Mouse (Mus musculus) limb, embryonic 11.5 days (tissue): Measurements from ENCODE around the gene Socs7. TPM values are rescaled to one million over a fixed set of nuclear protein-coding genes. Genes with fewer than 3 reads are reported as not detected.
A peak's percentile ranks its signal among the peaks of the same experiment; 100 is the strongest.

Source experiments
- ATAC-seq: fragments of 200-750 bp; cut with Nextera tagmentation; 2 replicates; pipeline ENCODE4 v1.8.0; 2017; ENCODE audit warnings: low read depth; ENCODE audit not compliant: insufficient number of reproducible peaks, low FRiP score, low TSS enrichment
- DNase-seq: peaks from one replicate; pipeline ENCODE4 v3.0.0-alpha.2; 2015; ENCODE audit warnings: low spot score
- H3K27ac ChIP-seq: fragments of 300-500 bp; sonication (generic); replicated peaks from 2 replicates; pipeline ENCODE4 v1.5.1; 2014; ENCODE audit warnings: low read depth, mild to moderate bottlenecking, low read length
- H3K27me3 ChIP-seq: fragments of 300-500 bp; sonication (generic); 2 replicates; pipeline ENCODE4 v1.6.1; 2014; ENCODE audit warnings: mild to moderate bottlenecking, low read length, mixed read lengths; ENCODE audit not compliant: control insufficient read depth, insufficient read depth
- H3K36me3 ChIP-seq: fragments of 300-500 bp; sonication (generic); 2 replicates; pipeline ENCODE4 v1.6.1; 2014; ENCODE audit warnings: mild to moderate bottlenecking, low read length, moderate library complexity, mixed read lengths; ENCODE audit not compliant: control insufficient read depth, insufficient read depth
- H3K4me1 ChIP-seq: fragments of 300-500 bp; sonication (generic); 2 replicates; pipeline ENCODE4 v1.6.1; 2014; ENCODE audit warnings: low read length, mixed read lengths; ENCODE audit not compliant: control insufficient read depth, insufficient read depth
- H3K4me2 ChIP-seq: fragments of 300-500 bp; sonication (generic); 2 replicates; pipeline ENCODE4 v1.6.1; 2014; ENCODE audit warnings: low read depth, mild to moderate bottlenecking, moderate library complexity; ENCODE audit not compliant: severe bottlenecking
- H3K4me3 ChIP-seq: fragments of 300-500 bp; sonication (generic); 2 replicates; pipeline ENCODE4 v1.5.1; 2014; ENCODE audit warnings: low read depth, low read length
- H3K9ac ChIP-seq: fragments of 300-500 bp; sonication (generic); 2 replicates; pipeline ENCODE4 v1.6.1; 2014; ENCODE audit warnings: mild to moderate bottlenecking, low read length
- H3K9me3 ChIP-seq: fragments of 300-500 bp; sonication (generic); 2 replicates; pipeline ENCODE4 v1.6.1; 2016; ENCODE audit warnings: low read length; ENCODE audit not compliant: control insufficient read depth
- WGBS: fragments of 180-500 bp; shearing (Covaris S2); extraction: QIAGEN DNeasy Blood & Tissue Kit; methylation state at CpG from one replicate; pipeline ENCODE4 v1.1.7; 2014; 5-methylcytosine and 5-hydroxymethylcytosine counted together
- polyA plus RNA-seq: library from polyadenylated mRNA; unstranded; fragments of >200 nt; fragmentation: Nextera tagmentation; extraction: Ambion mirVana; gene quantifications from 2 replicates; pipeline ENCODE4 v1.2.1, GENCODE M21; 2014

The Socs7 gene
- polyA plus RNA-seq, 1 experiment from 2014 or later, result 2.1 TPM

DNA sequence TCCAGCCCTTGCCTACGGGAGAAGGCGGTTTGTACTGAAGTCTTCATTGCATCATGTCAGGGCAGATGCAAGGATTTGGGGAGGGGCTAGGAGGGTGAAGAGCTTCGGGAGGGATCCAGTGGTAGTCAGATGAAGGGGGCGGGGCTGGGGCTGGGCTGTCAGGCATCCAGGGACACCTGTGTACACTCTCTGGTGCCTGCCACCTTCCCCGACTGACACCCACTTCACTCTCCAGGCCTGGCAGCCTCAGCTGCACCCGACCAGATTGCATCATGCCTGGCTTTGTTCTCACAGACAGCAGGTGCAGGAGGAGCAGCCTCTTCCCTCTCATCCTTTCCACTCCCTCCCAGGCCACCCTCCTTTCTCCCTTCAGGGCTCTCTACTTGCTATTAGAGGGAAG lies 38.7 kb downstream of the Socs7 start:
- ATAC-seq, result no peak
- Histone ChIP-seq H3K4me3 (no peak overlapping the region), H3K9me3 (no peaks in the 10 kb centered on the region), H3K36me3 (no peaks in the 10 kb centered on the region; the same call in 1 of the 2 replicates), H3K27me3 (peaks cover 12% of the 10 kb centered on the region; the same call in 1 of the 2 replicates), H3K4me2 (no peak overlapping the region), H3K4me1 (peaks cover 15% of the 10 kb centered on the region), H3K27ac (no peak overlapping the region), H3K9ac (no peak overlapping the region)
- WGBS, result 16% methylated on average over 6 of the region's 6 CpGs
- DNase-seq, result no peak

DNA sequence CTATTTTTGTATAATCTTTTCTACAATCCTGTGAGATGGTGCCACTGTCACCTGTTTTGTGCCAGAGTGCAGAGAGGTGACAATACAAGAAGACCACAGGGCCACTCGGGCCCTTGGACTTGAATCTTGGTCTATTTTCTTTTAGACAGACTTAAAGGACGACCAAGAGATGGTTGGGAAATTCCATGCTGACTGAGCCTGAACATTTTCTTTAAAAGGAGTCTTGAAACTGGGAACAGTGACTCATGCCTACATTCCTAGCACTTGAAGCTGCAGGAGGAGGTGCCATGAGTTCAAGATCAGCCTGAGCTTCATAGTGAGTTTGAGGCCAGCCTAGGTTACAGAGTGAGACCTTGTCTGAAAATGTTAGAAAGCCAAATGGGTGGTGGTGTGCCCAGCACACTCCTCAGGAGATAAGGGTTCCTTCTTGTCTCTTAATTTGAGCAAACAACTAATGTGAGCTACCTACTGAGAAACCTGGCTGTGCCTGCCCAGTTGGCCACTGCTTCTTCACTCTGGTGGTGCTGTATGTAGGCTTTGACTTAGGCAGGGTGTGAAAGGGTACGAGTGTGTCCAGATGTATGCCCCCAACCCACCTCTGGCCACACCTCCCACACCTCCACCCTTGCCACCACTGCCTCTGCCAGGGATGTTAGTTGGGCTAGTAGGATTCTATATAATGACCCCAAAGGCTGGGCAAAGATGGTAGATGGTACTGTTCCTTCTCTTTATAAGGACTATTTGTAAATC lies 39.5 kb downstream of the Socs7 start:
- DNase-seq (no peak), ATAC-seq (no peak)
- Histone ChIP-seq H3K4me3 (no peak overlapping the region), H3K9ac (no peak overlapping the region), H3K36me3 (no peaks in the 10 kb centered on the region), H3K9me3 (no peaks in the 10 kb centered on the region), H3K27me3 (peaks cover 12% of the 10 kb centered on the region; the same call in 1 of the 2 replicates), H3K4me1 (peaks cover 22% of the 10 kb centered on the region), H3K4me2 (no peak overlapping the region), H3K27ac (no peak overlapping the region)
- WGBS, result 72% methylated on average over 3 of the region's 3 CpGs

DNA sequence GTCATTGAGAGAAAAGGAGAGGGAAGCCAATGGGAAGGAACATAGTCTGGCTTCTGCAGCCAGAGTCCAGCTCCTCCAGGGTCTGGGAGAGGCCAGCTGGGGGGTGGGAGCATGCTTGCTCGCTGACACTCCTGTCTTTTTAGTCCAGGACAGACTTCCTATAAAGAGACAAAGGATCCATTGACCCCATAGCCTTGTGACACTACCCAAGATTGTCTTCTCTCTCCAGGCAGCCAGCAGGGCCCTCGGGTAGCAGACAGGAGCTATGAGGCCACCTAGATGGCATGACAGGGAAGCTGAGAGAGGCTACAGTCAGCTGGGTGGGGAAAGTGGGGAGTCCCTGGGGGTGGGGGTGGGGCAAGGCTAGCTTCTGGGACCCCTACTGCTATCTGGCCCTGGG lies 40.4 kb downstream of the Socs7 start:
- Histone ChIP-seq H3K27me3 (peaks cover 14% of the 10 kb centered on the region; the same call in 1 of the 2 replicates), H3K36me3 (no peaks in the 10 kb centered on the region), H3K9ac (no peak overlapping the region), H3K4me2 (0 out of 2 replicates have a peak overlapping the region, but pooled peaks have one; percentile 15), H3K9me3 (no peaks in the 10 kb centered on the region), H3K27ac (no peak overlapping the region), H3K4me3 (no peak overlapping the region), H3K4me1 (peaks cover 23% of the 10 kb centered on the region)
- DNase-seq (no peak), ATAC-seq (no peak)
- WGBS, result 44% methylated on average over 2 of the region's 2 CpGs

DNA sequence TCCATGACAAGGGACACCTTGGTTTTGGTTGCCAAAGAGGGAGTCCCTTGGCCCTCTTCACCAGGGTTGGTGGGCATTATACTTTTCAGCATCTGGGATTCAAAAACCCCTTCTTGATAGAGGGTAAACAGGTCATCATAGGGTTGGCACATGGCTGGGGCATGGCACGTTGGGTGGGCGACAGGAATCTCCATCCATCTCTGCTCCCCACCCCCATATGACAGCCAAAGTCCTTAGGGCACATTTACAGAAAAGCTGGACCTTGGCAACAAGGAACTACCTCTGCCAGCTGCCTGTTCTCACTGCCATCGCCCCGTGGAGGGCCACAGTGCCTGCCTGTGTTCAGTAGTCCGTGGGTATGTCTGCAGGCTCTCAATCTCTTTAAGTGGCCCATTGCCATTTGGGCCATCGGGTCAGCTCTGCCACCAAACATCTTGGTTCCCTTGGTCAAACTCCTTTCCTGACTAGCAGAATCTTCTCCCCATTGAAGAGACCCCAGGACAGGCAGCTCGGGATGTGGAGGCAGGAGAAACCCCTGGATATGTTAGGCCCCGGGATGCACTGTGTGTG lies 41.3 kb downstream of the Socs7 start:
- Histone ChIP-seq H3K9ac (peak overlapping the region; percentile 58; the same call in 1 of the 2 replicates), H3K9me3 (no peaks in the 10 kb centered on the region), H3K4me2 (peak overlapping the region; percentile 99), H3K27me3 (peaks cover 14% of the 10 kb centered on the region; the same call in 1 of the 2 replicates), H3K4me1 (peaks cover 23% of the 10 kb centered on the region), H3K27ac (no peak overlapping the region), H3K36me3 (no peaks in the 10 kb centered on the region), H3K4me3 (peak overlapping the region; percentile 58)
- ATAC-seq (no peak), DNase-seq (no peak)
- 45% methylated on average over 8 of the region's 8 CpGs for WGBS

DNA sequence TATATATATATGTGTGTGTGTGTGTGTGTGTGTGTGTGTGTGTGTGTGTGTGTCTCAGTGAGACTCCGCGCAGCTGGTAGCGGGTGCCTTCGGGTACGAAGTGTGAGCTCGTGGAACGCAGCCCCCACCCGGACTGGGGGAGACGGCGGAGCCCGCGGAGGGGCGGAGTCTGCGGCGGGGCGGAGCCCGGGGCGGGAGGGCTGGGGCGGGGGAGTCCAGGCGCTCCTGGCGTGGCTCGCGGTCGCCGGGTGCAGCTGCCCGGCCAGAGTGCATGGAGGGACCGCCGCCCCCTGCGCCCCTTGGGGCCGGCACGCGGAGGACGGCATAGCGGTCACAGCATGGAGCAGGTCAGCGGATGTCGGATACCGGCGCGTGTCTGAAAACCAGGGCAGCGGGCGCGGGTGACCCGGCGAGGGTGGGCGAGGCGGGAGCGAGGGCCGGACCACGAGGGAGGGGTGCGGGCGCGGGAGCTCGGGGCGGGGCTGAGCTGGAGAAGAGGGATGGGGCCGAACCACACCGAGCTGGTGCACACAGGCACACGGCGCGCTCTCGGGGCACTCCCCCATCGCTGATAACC lies 41.9 kb downstream of the Socs7 start:
- Histone ChIP-seq H3K9me3 (no peaks in the 10 kb centered on the region), H3K4me1 (peaks cover 23% of the 10 kb centered on the region), H3K27me3 (peaks cover 14% of the 10 kb centered on the region; the same call in 1 of the 2 replicates), H3K4me3 (peak overlapping the region; percentile 58), H3K27ac (no peak overlapping the region), H3K36me3 (no peaks in the 10 kb centered on the region), H3K4me2 (peak overlapping the region; percentile 99), H3K9ac (peak overlapping the region; percentile 58)
- ATAC-seq, result peak; percentile 16; the same call in 1 of the 2 replicates
- DNase-seq, result peak; percentile 71
- WGBS, result under 1% methylated on average over 46 of the region's 61 CpGs

DNA sequence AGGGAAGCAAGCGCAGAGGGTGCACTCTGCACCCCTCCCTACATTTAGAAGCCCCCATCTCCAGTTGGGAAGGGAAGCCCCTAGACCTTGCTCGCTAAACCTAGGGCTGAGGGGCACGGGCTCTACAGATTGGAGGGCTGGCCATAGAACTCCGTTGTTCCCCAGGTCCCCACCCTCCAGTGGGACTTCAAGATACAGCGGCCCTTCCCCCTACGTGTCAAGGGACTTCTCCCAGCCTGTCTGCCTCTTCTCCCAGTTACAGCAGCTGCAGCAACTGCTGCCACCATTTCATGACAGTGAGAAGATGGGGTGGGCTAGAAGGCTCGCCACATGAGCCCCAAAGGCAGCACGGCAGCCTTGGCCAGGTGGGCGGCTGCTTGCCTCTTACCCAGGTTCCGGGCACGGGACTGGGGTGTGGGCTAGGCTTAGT lies 42.4 kb downstream of the Socs7 start:
- H3K4me1 ChIP-seq, result peaks cover 23% of the 10 kb centered on the region
- peaks cover 14% of the 10 kb centered on the region; the same call in 1 of the 2 replicates for H3K27me3 ChIP-seq
- no peak overlapping the region for H3K27ac ChIP-seq
- no peaks in the 10 kb centered on the region for H3K36me3 ChIP-seq
- ATAC-seq (0 out of 2 replicates have a peak, but pooled peaks have one; percentile 4), DNase-seq (no peak)
- peak overlapping the region; percentile 58 for H3K4me3 ChIP-seq
- H3K9ac ChIP-seq, result peak overlapping the region; percentile 58
- 4% methylated on average over 10 of the region's 11 CpGs for WGBS
- no peaks in the 10 kb centered on the region for H3K9me3 ChIP-seq
- H3K4me2 ChIP-seq, result peak overlapping the region; percentile 99

DNA sequence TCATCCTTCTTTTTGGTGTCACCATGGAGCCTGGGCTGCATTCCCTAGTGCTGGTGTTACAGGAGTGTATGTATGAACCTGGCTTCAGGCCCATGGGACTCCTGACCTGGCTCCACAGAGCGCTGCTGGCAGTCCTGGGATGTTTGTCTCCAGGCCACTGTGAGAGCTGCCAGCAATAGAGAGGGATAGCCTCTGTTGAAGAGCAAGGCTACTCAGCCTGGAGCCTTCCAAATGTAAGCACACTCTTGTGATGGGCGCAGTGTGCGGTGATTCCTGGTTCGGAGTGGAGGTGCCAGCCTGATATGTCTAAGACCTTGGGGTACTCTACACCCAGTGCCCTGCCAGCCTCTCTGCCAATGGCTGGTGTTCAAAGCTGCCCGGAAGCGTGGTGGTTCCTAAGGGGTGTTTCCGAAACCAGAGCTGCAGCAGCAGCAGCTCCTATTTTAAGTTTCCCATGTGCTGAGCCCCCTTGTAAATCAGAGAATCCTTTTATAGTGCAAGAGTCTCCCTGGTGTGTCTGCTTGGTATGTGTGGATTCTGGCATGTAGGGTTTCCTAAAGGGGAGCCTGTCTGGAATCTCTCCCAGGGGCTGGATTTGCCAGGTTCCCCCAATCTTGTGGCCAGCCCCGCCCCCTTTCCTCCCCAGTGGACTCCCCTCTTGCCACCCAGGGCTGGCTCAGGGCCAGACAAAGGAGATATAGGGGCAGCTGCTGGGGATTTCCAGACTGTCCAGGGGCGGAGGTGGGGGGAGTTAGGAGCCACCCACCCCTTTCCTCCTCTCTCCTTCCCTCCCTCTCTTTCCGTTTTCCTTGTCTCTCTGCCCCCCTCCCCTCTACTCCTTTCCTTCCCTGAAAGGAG lies 44.0 kb downstream of the Socs7 start:
- Histone ChIP-seq H3K27ac (no peak overlapping the region), H3K4me2 (no peak overlapping the region), H3K4me3 (no peak overlapping the region), H3K9me3 (no peaks in the 10 kb centered on the region), H3K27me3 (peaks cover 14% of the 10 kb centered on the region; the same call in 1 of the 2 replicates), H3K36me3 (no peaks in the 10 kb centered on the region), H3K4me1 (peaks cover 19% of the 10 kb centered on the region), H3K9ac (no peak overlapping the region; the same call in 1 of the 2 replicates)
- ATAC-seq, result no peak
- 67% methylated on average over 10 of the region's 10 CpGs for WGBS
- no peak for DNase-seq

DNA sequence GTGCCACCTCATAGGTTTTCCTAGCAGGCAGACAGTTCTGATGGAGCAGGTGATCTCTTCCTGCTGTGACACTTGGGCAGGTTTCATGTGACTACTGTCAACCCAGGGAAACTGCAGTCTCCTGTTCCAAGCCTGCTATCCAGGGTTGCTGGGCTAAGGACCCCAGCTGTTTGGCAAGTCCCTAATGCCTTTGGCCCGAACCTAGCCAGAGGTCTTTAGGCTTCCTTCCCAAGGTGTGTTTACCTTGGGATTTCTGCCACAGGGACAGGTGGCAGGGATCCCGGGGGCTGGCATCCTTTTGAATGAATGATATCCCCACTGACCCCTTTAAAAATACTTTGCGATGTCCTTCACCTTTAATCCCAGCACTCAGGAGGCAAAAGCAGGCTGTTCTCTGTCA lies 45.1 kb downstream of the Socs7 start:
- Histone ChIP-seq H3K27me3 (peaks cover 10% of the 10 kb centered on the region; the same call in 1 of the 2 replicates), H3K4me2 (no peak overlapping the region)

More for the DNA sequence above, 45.1 kb downstream of the Socs7 start:
- ATAC-seq (no peak), DNase-seq (no peak)
- Histone ChIP-seq H3K36me3 (no peaks in the 10 kb centered on the region), H3K9me3 (no peaks in the 10 kb centered on the region), H3K9ac (no peak overlapping the region), H3K27ac (no peak overlapping the region), H3K4me1 (peaks cover 19% of the 10 kb centered on the region), H3K4me3 (no peak overlapping the region)
- WGBS, result 80% methylated on average over 3 of the region's 3 CpGs
